Mouse (Mus musculus) megakaryocyte, embryonic 14.5 days (primary cell): ENCODE results near the gene Slc8b1. TPM values are rescaled to one million over a fixed set of nuclear protein-coding genes. Genes with fewer than 3 reads are reported as not detected.
"Not testable (repeated sequence)": the region's sequence is repeated elsewhere in the genome, so short reads cannot be mapped to it uniquely, and the experiment has no call there.

ENCODE experiments used
- H3K27me3 ChIP-seq: replicated peaks from 2 replicates; pipeline ENCODE3; 2012; ENCODE audit warnings: inconsistent platforms
- H3K36me3 ChIP-seq: replicated peaks from 2 replicates; pipeline ENCODE3; 2012; ENCODE audit warnings: low read length, inconsistent platforms, mixed read lengths
- H3K4me1 ChIP-seq: 2 replicates; pipeline ENCODE4 v1.6.1; 2012; ENCODE audit warnings: inconsistent platforms
- H3K4me3 ChIP-seq: replicated peaks from 2 replicates; pipeline ENCODE3; 2012; ENCODE audit warnings: moderate library complexity, mild to moderate bottlenecking, inconsistent platforms
- H3K9me3 ChIP-seq: 2 replicates; pipeline ENCODE4 v1.6.1; 2012; ENCODE audit warnings: inconsistent platforms
- FLI1 ChIP-seq: IDR thresholded peaks from 2 replicates; pipeline ENCODE4 v1.6.1; 2012; ENCODE audit warnings: low read length, inconsistent platforms, mixed read lengths
- GATA1 ChIP-seq: IDR thresholded peaks from 3 replicates; pipeline ENCODE4 v1.6.1; 2012; ENCODE audit warnings: mixed read lengths, low read length, inconsistent platforms, borderline replicate concordance
- polyA plus RNA-seq: library from polyadenylated mRNA; stranded (reverse); fragments of >175 nt; gene quantifications from 2 replicates; pipeline ENCODE4 v1.2.3, GENCODE M21; 2012; ENCODE audit warnings: low replicate concordance; ENCODE audit not compliant: insufficient read depth

Slc8b1 gene
- polyA plus RNA-seq, 1 experiment: 5.3 TPM

GRCm38 (mm10) chr5:120493873-120494395, 17.0 kb upstream of the Slc8b1 start:
- H3K4me1 ChIP-seq: no peaks in the 10 kb centered on the region; the same call in 1 of the 2 replicates
- TF ChIP-seq GATA1 (no peak), FLI1 (no peak)
- peaks cover 2% of the 10 kb centered on the region for H3K27me3 ChIP-seq
- H3K36me3 ChIP-seq: peaks cover 76% of the 10 kb centered on the region
- H3K4me3 ChIP-seq: peak overlapping the region; percentile 20
- no peaks in the 10 kb centered on the region for H3K9me3 ChIP-seq

DNA sequence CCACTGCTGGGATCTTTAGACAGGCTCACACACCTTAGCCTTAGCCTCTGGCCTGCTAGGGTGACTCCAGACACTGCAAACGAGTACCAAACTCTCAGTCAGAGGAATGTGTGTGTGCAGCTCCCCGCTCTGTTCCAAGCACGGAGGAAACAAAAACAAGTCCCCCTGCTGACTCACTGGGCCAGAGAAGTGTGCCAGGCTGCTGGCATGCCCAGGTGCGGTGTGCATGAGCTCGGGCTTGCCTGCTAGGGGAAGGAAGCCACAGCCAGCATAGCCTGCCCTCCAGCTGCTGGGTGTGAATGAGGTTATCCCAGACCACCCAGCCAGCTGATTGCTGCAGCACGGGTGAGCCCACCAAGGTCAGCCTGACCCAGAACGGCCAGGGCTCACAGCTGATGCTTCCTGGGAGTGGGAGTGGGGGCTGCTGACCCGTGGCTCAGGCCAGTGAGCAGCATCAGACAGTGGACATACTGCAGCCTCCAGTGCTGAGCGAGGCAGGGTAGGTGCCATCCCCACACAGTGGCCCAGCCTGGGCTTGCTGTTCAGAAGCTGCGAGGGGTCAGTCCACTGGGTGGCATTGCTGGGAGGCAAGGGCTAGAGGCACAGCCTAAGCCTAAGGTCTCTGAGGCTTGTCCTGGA, 15.8 kb upstream of the Slc8b1 start:
- peaks cover 2% of the 10 kb centered on the region for H3K27me3 ChIP-seq
- no peaks in the 10 kb centered on the region for H3K9me3 ChIP-seq
- TF ChIP-seq FLI1 (no peak), GATA1 (no peak)
- peaks cover 80% of the 10 kb centered on the region for H3K36me3 ChIP-seq
- H3K4me1 ChIP-seq: peaks cover 6% of the 10 kb centered on the region; the same call in 1 of the 2 replicates
- no peak overlapping the region for H3K4me3 ChIP-seq

DNA sequence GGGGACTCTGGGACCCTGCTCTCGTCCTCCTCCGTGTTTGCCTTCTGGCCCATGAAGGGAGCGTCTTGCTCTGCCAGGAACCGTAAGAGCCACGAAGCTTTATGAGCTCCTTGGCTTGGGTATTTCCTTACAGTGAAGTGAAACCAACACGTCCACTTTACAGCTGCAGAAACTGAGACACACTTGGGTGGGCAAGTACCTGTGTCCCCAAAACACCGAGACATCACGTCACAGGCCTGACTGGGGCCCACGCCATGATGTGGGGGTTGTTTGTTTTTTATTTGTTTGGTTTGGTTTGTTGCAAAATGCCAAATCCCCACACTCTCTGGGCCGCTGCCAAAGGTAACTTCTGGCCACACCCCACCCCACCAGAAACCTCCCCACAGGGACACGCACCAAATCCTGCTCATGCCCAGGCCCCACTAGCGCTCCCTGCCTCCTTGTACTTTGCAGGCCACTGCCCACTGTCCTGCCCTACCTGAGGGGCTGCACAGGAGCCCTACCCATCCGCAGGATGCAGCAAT, 15.2 kb upstream of the Slc8b1 start:
- no peaks in the 10 kb centered on the region for H3K9me3 ChIP-seq
- no peak for TF ChIP-seq FLI1
- TF ChIP-seq GATA1: no peak
- peaks cover 6% of the 10 kb centered on the region; the same call in 1 of the 2 replicates for H3K4me1 ChIP-seq
- H3K4me3 ChIP-seq: no peak overlapping the region
- peaks cover 2% of the 10 kb centered on the region for H3K27me3 ChIP-seq
- H3K36me3 ChIP-seq: peaks cover 74% of the 10 kb centered on the region

GRCm38 (mm10) chr5:120497071-120497470, 13.9 kb upstream of the Slc8b1 start:
- Histone ChIP-seq H3K27me3 (peaks cover 2% of the 10 kb centered on the region), H3K4me1 (peaks cover 13% of the 10 kb centered on the region), H3K36me3 (peaks cover 67% of the 10 kb centered on the region), H3K4me3 (no peak overlapping the region), H3K9me3 (no peaks in the 10 kb centered on the region)
- TF ChIP-seq FLI1: no peak
- TF ChIP-seq GATA1: no peak

- Histone ChIP-seq H3K4me3 (no peak overlapping the region), H3K27me3 (peaks cover 3% of the 10 kb centered on the region), H3K36me3 (peaks cover 46% of the 10 kb centered on the region), H3K4me1 (peaks cover 28% of the 10 kb centered on the region), H3K9me3 (no peaks in the 10 kb centered on the region)
- TF ChIP-seq FLI1 (no peak), GATA1 (no peak)
Measured at GRCm38 (mm10) chr5:120499202-120499601, 11.8 kb upstream of the Slc8b1 start.

GRCm38 (mm10) chr5:120500609-120501008, 10.4 kb upstream of the Slc8b1 start:
- H3K9me3 ChIP-seq, H3K27me3 ChIP-seq, H3K4me3 ChIP-seq: not testable (repeated sequence)
- Histone ChIP-seq H3K4me1 (peaks cover 42% of the 10 kb centered on the region), H3K36me3 (peaks cover 32% of the 10 kb centered on the region)

GRCm38 (mm10) chr5:120502147-120502621, 8.8 kb upstream of the Slc8b1 start:
- H3K9me3 ChIP-seq: no peaks in the 10 kb centered on the region
- H3K27me3 ChIP-seq: peaks cover 3% of the 10 kb centered on the region
- no peak for TF ChIP-seq FLI1
- TF ChIP-seq GATA1: no peak
- peaks cover 20% of the 10 kb centered on the region for H3K36me3 ChIP-seq
- peaks cover 46% of the 10 kb centered on the region for H3K4me1 ChIP-seq
- peak overlapping the region; percentile 95 for H3K4me3 ChIP-seq

DNA sequence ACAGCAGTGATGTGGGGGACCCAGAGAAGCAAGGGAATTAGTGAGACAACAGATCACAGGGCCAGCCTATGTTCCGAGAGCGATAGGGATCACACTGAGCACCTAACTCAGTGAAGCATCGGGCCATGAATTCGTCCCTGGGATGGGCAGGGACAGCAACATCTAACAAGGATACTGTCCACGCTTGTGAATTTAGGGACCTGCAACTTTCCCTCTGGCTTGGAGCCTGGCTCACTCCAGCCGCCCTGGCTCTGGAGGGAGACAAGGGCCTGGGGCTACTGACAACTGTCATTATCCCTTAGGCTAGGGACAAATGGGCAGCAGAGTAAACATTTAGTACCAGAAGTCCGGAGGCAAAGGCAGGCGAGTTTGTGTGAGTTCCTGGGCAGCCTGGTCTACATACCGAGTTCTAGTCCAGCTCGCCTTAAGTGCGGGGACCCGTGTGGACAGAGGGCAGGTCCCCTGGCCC, 8.3 kb upstream of the Slc8b1 start:
- peak overlapping the region; percentile 95 for H3K4me3 ChIP-seq
- H3K27me3 ChIP-seq: peaks cover 5% of the 10 kb centered on the region
- H3K36me3 ChIP-seq: peaks cover 18% of the 10 kb centered on the region
- peaks cover 46% of the 10 kb centered on the region for H3K4me1 ChIP-seq
- no peaks in the 10 kb centered on the region for H3K9me3 ChIP-seq
- TF ChIP-seq FLI1 (no peak), GATA1 (no peak)

DNA sequence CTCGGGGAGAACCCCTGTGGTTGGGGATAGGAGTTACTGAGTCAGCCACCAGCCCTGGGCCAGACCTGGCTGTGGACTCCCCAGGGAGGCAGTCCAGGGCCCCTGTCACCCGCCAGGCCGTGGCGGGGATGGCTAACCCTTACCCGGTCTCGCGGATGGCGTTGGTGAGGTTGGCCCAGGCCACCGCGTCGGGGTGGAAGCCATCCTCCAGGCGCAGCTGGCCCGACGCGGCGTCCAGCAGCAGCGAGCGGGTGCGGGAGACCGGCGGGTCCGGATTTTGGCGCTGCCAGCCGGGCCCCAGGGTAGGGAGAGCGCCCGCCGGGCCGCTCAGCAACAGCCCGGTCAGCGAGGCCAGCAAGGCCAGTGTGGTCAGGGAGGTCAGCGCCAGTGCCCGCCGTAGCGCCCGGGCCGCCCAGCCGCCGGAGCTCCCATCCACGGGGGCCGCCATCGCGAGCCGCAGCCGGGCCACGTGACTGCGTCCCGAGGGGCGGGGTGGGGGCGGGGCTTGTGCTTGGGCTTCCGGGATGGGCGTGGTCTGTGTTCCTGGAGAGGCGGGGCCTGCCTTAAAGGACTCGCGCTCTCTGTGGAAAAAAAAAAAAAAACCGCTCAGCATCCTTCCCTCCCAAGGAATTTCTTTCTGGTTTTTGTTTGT, 7.7 kb upstream of the Slc8b1 start, which contains the start of gene Plbd2:
Gene Plbd2, minus strand, starts transcription at position 482 of the 652 bp plus-strand sequence.
- peaks cover 46% of the 10 kb centered on the region for H3K4me1 ChIP-seq

DNA sequence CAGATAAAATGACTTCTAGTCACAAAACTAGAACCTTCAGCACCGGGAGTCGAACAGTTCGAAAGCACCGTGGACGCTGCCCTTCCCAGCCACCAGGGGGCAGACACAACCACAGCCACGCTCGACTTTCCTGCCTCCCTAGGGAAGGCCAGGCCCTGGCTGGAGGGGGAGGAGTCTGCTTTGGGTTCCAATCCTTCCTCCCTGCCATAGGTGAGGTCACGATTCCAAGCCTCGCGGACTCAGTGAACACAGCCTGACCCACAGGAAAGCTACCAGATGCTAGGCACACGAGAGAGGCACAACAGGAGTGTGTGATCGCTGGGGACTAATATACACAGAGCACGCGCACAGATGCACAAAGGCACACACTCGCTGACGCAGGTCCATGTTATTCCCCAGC, 5.6 kb upstream of the Slc8b1 start:
- TF ChIP-seq FLI1: no peak
- Histone ChIP-seq H3K9me3 (peaks cover 3% of the 10 kb centered on the region), H3K4me1 (peaks cover 54% of the 10 kb centered on the region), H3K4me3 (peak overlapping the region; percentile 82), H3K36me3 (no peaks in the 10 kb centered on the region), H3K27me3 (peaks cover 5% of the 10 kb centered on the region)

More for the DNA sequence above, 7.7 kb upstream of the Slc8b1 start, which contains the start of gene Plbd2:
- H3K36me3 ChIP-seq: peaks cover 16% of the 10 kb centered on the region
- no peak for TF ChIP-seq FLI1
- H3K4me3 ChIP-seq: peak within 1 kb of the TSS; percentile 95
- H3K27me3 ChIP-seq: peaks cover 5% of the 10 kb centered on the region
- H3K9me3 ChIP-seq: no peaks in the 10 kb centered on the region
